Mouse (Mus musculus): ENCODE results near the gene Abca7. TPM values are rescaled to one million over a fixed set of nuclear protein-coding genes. Genes with fewer than 3 reads are reported as not detected.

Abca7 gene
- total and polyA plus RNA-seq, 2 experiments from 2014 or later = 2.3 to 19.1 TPM

DNA sequence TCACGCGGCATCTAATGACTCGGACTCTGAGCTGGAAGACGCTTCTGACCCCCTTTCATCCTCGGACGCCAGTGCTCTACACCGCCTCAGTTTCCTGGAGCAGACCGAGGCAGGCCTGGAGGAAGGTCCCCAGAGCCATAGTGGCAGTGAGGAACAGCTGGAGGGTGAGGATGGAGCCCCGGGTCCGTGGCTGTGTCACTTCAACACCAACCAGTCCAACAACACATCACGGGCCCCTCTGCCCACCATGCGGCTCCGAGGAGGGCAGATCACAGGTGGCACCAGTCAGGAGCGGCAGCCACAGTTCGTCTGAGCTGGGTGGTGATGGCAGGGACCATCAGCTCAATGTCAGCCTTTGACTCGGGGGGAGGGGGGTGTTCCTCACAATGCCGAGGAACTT, 34.4 kb downstream of the Abca7 start:
- Histone ChIP-seq H3K9ac (replicated peaks; ENCODE audit: low read length) (no peak overlapping the region), H3K36me3 (ENCODE audit: insufficient read depth, low read length) (peaks cover 10% of the 10 kb centered on the region; the same call in 1 of the 2 replicates), H3K9me3 (ENCODE audit: low read length) (no peaks in the 10 kb centered on the region), H3K4me1 (ENCODE audit: insufficient read depth, low read length) (no peaks in the 10 kb centered on the region), H3K4me3 (ENCODE audit: low read length) (no peak overlapping the region), H3K27me3 (ENCODE audit: insufficient read depth, low read length) (no peaks in the 10 kb centered on the region), H3K27ac (no peak overlapping the region), H3K4me2 (ENCODE audit: low read depth, low read length) (no peak overlapping the region)
- ATAC-seq = no peak
- no peak for TF ChIP-seq CTCF (IDR thresholded peaks at IDR 0.05; ENCODE audit: low read depth)
- WGBS = 84% methylated on average over 17 of the region's 17 CpGs
- DNase-seq (ENCODE audit: low spot score) = no peak

DNA sequence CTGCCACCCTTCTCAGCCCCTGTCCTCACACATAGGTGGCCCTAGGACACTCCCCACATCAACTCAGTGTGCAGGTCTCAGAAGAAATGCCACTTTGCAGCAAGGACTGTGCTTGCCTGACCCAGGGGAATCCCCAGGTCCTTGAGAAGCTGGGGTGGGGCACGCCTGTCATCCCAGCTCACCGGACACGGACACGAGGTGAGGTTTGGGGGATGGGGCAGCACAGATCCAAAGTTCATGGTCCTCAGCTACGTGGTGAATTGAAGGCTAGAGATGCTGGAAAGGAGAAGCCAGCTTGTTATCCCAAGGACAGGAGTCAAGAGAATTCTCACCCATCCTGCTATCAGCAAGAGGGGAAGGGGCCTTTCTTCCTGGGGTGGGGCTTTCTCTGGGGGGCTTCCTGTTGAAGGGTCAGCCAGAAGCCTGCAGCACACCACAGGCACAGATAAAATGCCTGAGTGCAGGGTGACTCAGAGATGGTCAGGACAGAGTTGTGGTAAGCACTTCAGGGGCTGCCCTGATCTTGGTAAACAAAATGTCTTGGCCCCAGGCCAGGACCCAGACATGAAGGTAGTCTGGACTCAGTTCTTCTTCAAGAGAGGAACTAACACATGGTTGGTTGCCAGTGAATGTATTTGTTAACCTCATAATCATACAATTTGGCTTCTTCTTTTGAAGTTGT, 36.6 kb downstream of the Abca7 start:
- no peak overlapping the region for H3K4me3 ChIP-seq (ENCODE audit: low read length)
- 51% methylated on average over 5 of the region's 5 CpGs for WGBS
- no peaks in the 10 kb centered on the region for H3K4me1 ChIP-seq (ENCODE audit: insufficient read depth, low read length)
- no peaks in the 10 kb centered on the region for H3K9me3 ChIP-seq (ENCODE audit: low read length)
- no peak overlapping the region for H3K4me2 ChIP-seq (ENCODE audit: low read depth, low read length)
- no peak overlapping the region; the same call in 1 of the 2 replicates for H3K9ac ChIP-seq (replicated peaks; ENCODE audit: low read length)
- DNase-seq (ENCODE audit: low spot score) = no peak
- peaks cover 29% of the 10 kb centered on the region for H3K36me3 ChIP-seq (ENCODE audit: insufficient read depth, low read length)
- ATAC-seq = no peak
- H3K27me3 ChIP-seq (ENCODE audit: insufficient read depth, low read length) = no peaks in the 10 kb centered on the region
- no peak for TF ChIP-seq CTCF (IDR thresholded peaks at IDR 0.05; ENCODE audit: low read depth)
- no peak overlapping the region for H3K27ac ChIP-seq

DNA sequence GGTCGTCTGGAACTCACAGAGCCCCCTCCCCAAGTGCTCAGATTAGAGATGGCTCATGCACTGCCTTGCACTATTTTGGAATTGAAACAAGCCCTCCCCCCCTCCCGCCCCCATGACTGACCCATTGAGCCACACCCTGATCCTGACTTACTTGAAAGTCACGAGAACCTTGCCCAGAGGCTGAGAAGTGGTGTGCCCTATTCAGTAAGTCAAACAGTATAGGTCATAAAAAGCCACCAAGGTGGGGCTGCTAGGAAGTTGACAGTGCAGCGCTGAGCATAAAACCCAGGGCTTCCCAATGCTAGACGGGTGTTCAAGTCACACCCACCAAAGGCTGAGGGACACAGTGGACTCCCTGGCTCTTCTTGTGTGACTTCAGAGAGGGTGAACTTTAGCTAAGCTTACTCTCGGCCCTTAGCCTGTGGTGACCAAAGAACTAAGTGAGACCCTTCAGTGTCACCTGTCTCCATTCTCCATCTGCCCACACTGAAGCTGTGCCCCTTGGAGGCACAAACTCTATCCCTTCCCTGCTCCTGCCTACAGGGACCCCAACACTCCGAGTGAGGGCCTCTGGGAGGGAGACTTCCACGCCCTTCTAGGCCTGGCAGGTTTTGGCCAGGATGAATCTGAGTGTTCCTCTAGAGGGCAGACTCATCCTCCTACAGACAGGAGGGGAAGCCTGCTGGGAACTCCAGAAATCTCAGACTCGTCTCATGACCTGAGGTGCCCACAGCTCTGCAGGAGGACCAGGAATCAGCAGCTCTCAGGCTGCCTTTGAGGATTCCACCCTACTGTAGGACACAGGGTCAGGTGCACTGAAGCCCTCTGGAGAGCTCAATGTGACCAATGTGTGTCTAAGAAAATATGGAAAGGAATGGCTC, 37.5 kb downstream of the Abca7 start:
- no peak overlapping the region for H3K4me2 ChIP-seq (ENCODE audit: low read depth, low read length)
- H3K27ac ChIP-seq = peak overlapping the region; percentile 26; the same call in 1 of the 2 replicates
- peaks cover 29% of the 10 kb centered on the region for H3K36me3 ChIP-seq (ENCODE audit: insufficient read depth, low read length)
- ATAC-seq = no peak
- no peaks in the 10 kb centered on the region for H3K9me3 ChIP-seq (ENCODE audit: low read length)
- 0 out of 2 replicates have a peak overlapping the region, but pooled peaks have one; percentile 2 for H3K9ac ChIP-seq (replicated peaks; ENCODE audit: low read length)
- peak; percentile 61 for TF ChIP-seq CTCF (IDR thresholded peaks at IDR 0.05; ENCODE audit: low read depth)
- H3K27me3 ChIP-seq (ENCODE audit: insufficient read depth, low read length) = no peaks in the 10 kb centered on the region
- 45% methylated on average over 9 of the region's 9 CpGs for WGBS
- no peak overlapping the region for H3K4me3 ChIP-seq (ENCODE audit: low read length)
- peaks cover 7% of the 10 kb centered on the region for H3K4me1 ChIP-seq (ENCODE audit: insufficient read depth, low read length)
- peak; percentile 55 for DNase-seq (ENCODE audit: low spot score)

DNA sequence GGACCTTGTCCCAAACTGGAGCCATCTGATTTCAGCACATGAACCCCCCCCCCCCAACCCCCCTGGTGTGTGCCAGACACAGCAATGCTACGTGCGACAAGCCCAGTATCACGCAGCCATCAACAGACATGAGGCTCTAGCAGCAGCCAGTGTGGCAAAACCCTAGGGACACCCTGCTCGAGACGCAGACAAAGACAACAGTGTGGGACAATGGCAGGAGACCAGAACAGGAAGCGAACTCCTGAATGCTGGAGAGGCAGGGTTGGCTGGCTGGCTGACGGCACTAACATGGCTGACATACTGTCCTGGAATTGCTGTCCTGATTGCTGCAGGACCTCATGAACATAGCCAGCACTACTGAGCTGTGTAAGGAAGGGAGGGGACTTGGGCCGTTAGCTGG, 38.9 kb downstream of the Abca7 start:
- H3K4me2 ChIP-seq (ENCODE audit: low read depth, low read length) = no peak overlapping the region
- no peaks in the 10 kb centered on the region for H3K9me3 ChIP-seq (ENCODE audit: low read length)
- H3K27ac ChIP-seq = no peak overlapping the region
- WGBS = 63% methylated on average over 8 of the region's 8 CpGs
- peaks cover 10% of the 10 kb centered on the region for H3K4me1 ChIP-seq (ENCODE audit: insufficient read depth, low read length)
- H3K9ac ChIP-seq (replicated peaks; ENCODE audit: low read length) = no peak overlapping the region
- ATAC-seq (no peak), DNase-seq (ENCODE audit: low spot score) (no peak)
- H3K27me3 ChIP-seq (ENCODE audit: insufficient read depth, low read length) = no peaks in the 10 kb centered on the region
- TF ChIP-seq CTCF (IDR thresholded peaks at IDR 0.05; ENCODE audit: low read depth) = no peak
- no peak overlapping the region for H3K4me3 ChIP-seq (ENCODE audit: low read length)
- peaks cover 29% of the 10 kb centered on the region for H3K36me3 ChIP-seq (ENCODE audit: insufficient read depth, low read length)

DNA sequence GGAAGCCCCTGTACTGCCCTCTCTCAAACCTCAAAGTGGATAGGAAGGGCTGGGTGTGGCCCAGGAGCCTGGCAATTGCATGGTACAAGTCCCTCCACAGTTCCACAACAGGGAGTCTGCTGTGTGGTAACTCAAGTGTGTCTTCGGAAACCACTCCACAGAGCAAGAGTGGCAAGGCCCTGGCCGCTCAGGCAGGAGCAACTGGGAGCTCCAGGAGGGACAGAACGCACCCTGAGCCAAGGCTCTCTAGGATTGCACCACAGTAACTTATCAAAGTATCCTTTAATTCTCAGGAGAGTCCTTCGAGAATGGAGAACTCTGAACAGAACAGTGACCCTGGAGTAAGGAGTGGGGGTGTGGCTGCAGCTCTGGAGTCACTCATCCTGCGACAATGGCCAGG, 39.4 kb downstream of the Abca7 start:
- Histone ChIP-seq H3K9ac (replicated peaks; ENCODE audit: low read length) (no peak overlapping the region), H3K9me3 (ENCODE audit: low read length) (no peaks in the 10 kb centered on the region), H3K27ac (no peak overlapping the region), H3K4me1 (ENCODE audit: insufficient read depth, low read length) (peaks cover 10% of the 10 kb centered on the region), H3K36me3 (ENCODE audit: insufficient read depth, low read length) (peaks cover 29% of the 10 kb centered on the region), H3K4me3 (ENCODE audit: low read length) (no peak overlapping the region), H3K4me2 (ENCODE audit: low read depth, low read length) (no peak overlapping the region), H3K27me3 (ENCODE audit: insufficient read depth, low read length) (no peaks in the 10 kb centered on the region)
- ATAC-seq (no peak), DNase-seq (ENCODE audit: low spot score) (no peak)
- 92% methylated on average over 5 of the region's 5 CpGs for WGBS
- no peak for TF ChIP-seq CTCF (IDR thresholded peaks at IDR 0.05; ENCODE audit: low read depth)

DNA sequence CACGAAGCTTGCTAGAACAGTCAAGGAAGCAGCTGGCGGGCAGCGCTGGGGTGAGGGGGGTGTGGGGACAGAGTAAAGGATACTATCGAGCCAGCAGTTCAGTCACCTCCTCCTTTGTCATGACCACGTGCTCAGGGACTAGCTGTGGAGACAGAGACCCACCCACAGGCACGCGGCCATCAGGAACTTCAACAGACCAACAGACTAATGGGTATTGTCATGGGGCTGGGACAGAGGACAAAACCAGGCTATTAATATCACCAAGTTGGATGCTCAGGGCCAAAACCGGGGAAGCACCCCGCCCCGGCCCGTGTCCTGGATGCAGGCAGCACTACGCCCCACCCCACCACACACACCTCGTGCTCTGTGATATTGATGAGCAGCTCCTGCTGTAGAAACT, 40.5 kb downstream of the Abca7 start:
- no peak for DNase-seq (ENCODE audit: low spot score)

More for the DNA sequence above, 40.5 kb downstream of the Abca7 start:
- no peak for ATAC-seq
- Histone ChIP-seq H3K4me2 (ENCODE audit: low read depth, low read length) (no peak overlapping the region), H3K4me3 (ENCODE audit: low read length) (no peak overlapping the region), H3K9ac (replicated peaks; ENCODE audit: low read length) (no peak overlapping the region), H3K4me1 (ENCODE audit: insufficient read depth, low read length) (peaks cover 10% of the 10 kb centered on the region), H3K9me3 (ENCODE audit: low read length) (no peaks in the 10 kb centered on the region), H3K36me3 (ENCODE audit: insufficient read depth, low read length) (peaks cover 29% of the 10 kb centered on the region), H3K27ac (no peak overlapping the region), H3K27me3 (ENCODE audit: insufficient read depth, low read length) (no peaks in the 10 kb centered on the region)
- 90% methylated on average over 13 of the region's 13 CpGs for WGBS
- TF ChIP-seq CTCF (IDR thresholded peaks at IDR 0.05; ENCODE audit: low read depth) = no peak

Measured in hindbrain, postnatal 0 days (tissue).